Mouse (Mus musculus) gastrocnemius, postnatal 10 days (tissue): ENCODE results near the gene Gm648. TPM values are rescaled to one million over a fixed set of nuclear protein-coding genes. Genes with fewer than 3 reads are reported as not detected.
"Not testable (repeated sequence)": the region's sequence is repeated elsewhere in the genome, so short reads cannot be mapped to it uniquely, and the experiment has no call there.

Experiments
- DNase-seq: peaks from one replicate; pipeline ENCODE4 v3.0.0; 2021; ENCODE audit warnings: mixed read lengths
- long read RNA-seq, 2 experiments: library from polyadenylated mRNA; stranded (forward); transcript quantifications; one replicate each; pipeline ENCODE4 v2.0.0; 2021
- microRNA-seq, 2 experiments: library from miRNA; unstranded; fragments of <30 nt; microRNA quantifications; one replicate each; pipeline ENCODE4 v1.2.0; 2021
- total RNA-seq, 2 experiments: library from RNA; stranded (reverse); gene quantifications; 2 replicates each; pipeline ENCODE4 v1.2.3; 2021

The Gm648 gene
- not detected for total RNA-seq
- long read RNA-seq, experiment 1: 0 reads
- long read RNA-seq, experiment 2: 0 reads

- no peak for DNase-seq
Measured at GRCm38 (mm10) chrX:56549506-56549905, at the start of gene Gm648. Gene Gm648 (minus strand): TSS chrX:56549606.

- peak; percentile 82 for DNase-seq
Measured at GRCm38 (mm10) chrX:56597887-56598640, 48.7 kb upstream of the Gm648 start, which contains the start of gene Mmgt1. Gene Mmgt1 (minus strand): TSS chrX:56598069.

- peak; percentile 8 for DNase-seq
Measured at GRCm38 (mm10) chrX:56597219-56597886, 47.9 kb upstream of the Gm648 start.

GRCm38 (mm10) chrX:56578200-56578599 is 28.8 kb upstream of the Gm648 start:
- DNase-seq: no peak

- DNase-seq: peak; percentile 16
Measured at GRCm38 (mm10) chrX:56572465-56572864, 23.1 kb upstream of the Gm648 start.

GRCm38 (mm10) chrX:56553584-56553983 is 4.2 kb upstream of the Gm648 start:
- no peak for DNase-seq

- no peak for DNase-seq
Measured at GRCm38 (mm10) chrX:56537162-56537561, 12.2 kb downstream of the Gm648 start.

- peak; percentile 57 for DNase-seq
Measured at GRCm38 (mm10) chrX:56531266-56531665, 18.1 kb downstream of the Gm648 start.

GRCm38 (mm10) chrX:56524442-56524841 is 25.0 kb downstream of the Gm648 start, which contains the start of gene Gm10477:
Gene Gm10477 (plus strand): TSS chrX:56524742.
- DNase-seq: not testable (repeated sequence)

- peak; percentile 36 for DNase-seq
Measured at GRCm38 (mm10) chrX:56497241-56497640, 52.2 kb downstream of the Gm648 start.

Small RNA genes within 50 kb of the gene (microRNA-seq; reads per million reads assigned to microRNA genes)
- gene Mir5116: 0.25 to 0.64 reads per million in 2 experiments

Other genes starting within 250 kb of the Gm648 start
- gene Zfp449, start 203.2 kb downstream of the Gm648 start, total RNA-seq: 1 to 10 TPM; 3.5 to 5.6 TPM
- under 1 TPM; 0.32 to 0.40 TPM for gene Smim10l2a, start 175.0 kb downstream of the Gm648 start, total RNA-seq
- gene Gm2174, start 101.6 kb downstream of the Gm648 start, total RNA-seq: not detected
- 10 to 100 TPM in 1 of 2 experiments, 1 to 10 TPM in 1; 8.9 to 13.4 TPM for gene Ints6l, start 94.7 kb downstream of the Gm648 start, total RNA-seq
- not detected for gene Gm10477, start 24.9 kb downstream of the Gm648 start, total RNA-seq
- gene Mmgt1, start 48.5 kb upstream of the Gm648 start, total RNA-seq: 10 to 100 TPM; 14.4 to 14.5 TPM
- 10 to 100 TPM; 16.2 to 16.8 TPM for gene Slc9a6, start 60.2 kb upstream of the Gm648 start, total RNA-seq
- 1,000 to 10,000 TPM; 1,223 to 1,283 TPM for gene Fhl1, start 182.2 kb upstream of the Gm648 start, total RNA-seq